Mouse (Mus musculus) liver, embryonic 14.5 days (tissue): ENCODE data around the gene 4921507P07Rik. TPM values are rescaled to one million over a fixed set of nuclear protein-coding genes. Genes with fewer than 3 reads are reported as not detected.

Source experiments
- ATAC-seq: fragments of 200-750 bp; cut with Nextera tagmentation; 2 replicates; pipeline ENCODE4 v1.8.0; 2017; ENCODE audit warnings: moderate number of reproducible peaks, mild to moderate bottlenecking, moderate library complexity; ENCODE audit not compliant: insufficient read depth
- DNase-seq, 3 experiments: peaks; one replicate each; pipeline ENCODE4 v3.0.0-alpha.2; 2012 to 2013; ENCODE audit warnings: low read depth in 3 of 3, low spot score in 3 of 3
- H3K27ac ChIP-seq: fragments of 300-500 bp; sonication (generic); 2 replicates; pipeline ENCODE4 v1.5.1; 2014; ENCODE audit warnings: moderate library complexity, mild to moderate bottlenecking, control low read depth, inconsistent platforms
- H3K27me3 ChIP-seq: fragments of 300-500 bp; sonication (generic); 2 replicates; pipeline ENCODE4 v1.6.1; 2014; ENCODE audit warnings: mild to moderate bottlenecking, low read length, moderate library complexity; ENCODE audit not compliant: control insufficient read depth, insufficient read depth
- H3K36me3 ChIP-seq: fragments of 300-500 bp; sonication (generic); replicated peaks from 2 replicates; pipeline ENCODE4 v1.6.1; 2014; ENCODE audit warnings: low read depth; ENCODE audit not compliant: control insufficient read depth, insufficient read depth
- H3K4me1 ChIP-seq, 2 experiments: fragments of 200-500 bp in 1 of 2; fragments of 300-500 bp in 1 of 2; sonication (generic) in 1 of 2; replicated peaks; 2 replicates each; pipeline ENCODE4 v1.6.1; 2012 to 2014; ENCODE audit warnings: antibody characterized with exemption in 1 of 2, inconsistent platforms in 1 of 2, low read length in 1 of 2; ENCODE audit not compliant: control insufficient read depth in 2 of 2, insufficient read depth in 2 of 2
- H3K4me2 ChIP-seq: fragments of 300-500 bp; sonication (generic); 2 replicates; pipeline ENCODE4 v1.6.1; 2014; ENCODE audit warnings: low read depth, mild to moderate bottlenecking, control low read depth, moderate library complexity
- H3K4me3 ChIP-seq, 2 experiments: fragments of 200-500 bp in 1 of 2; fragments of 300-500 bp in 1 of 2; sonication (generic) in 1 of 2; 2 replicates each; pipeline ENCODE4 v1.5.1; 2012 to 2014; ENCODE audit warnings: low read depth in 2 of 2, low read length in 2 of 2, mild to moderate bottlenecking in 2 of 2, control low read depth in 1 of 2, inconsistent platforms in 1 of 2, moderate library complexity in 1 of 2; ENCODE audit not compliant: insufficient read depth in 1 of 2
- H3K9ac ChIP-seq: fragments of 300-500 bp; sonication (generic); replicated peaks from 2 replicates; pipeline ENCODE4 v1.6.1; 2014; ENCODE audit warnings: mild to moderate bottlenecking, control low read depth, moderate library complexity
- H3K9me3 ChIP-seq: fragments of 300-500 bp; sonication (generic); 2 replicates; pipeline ENCODE4 v1.6.1; 2016; ENCODE audit warnings: low read length, mixed read lengths; ENCODE audit not compliant: control insufficient read depth
- CTCF ChIP-seq: IDR thresholded peaks from 2 replicates; pipeline ENCODE4 v1.5.1; 2016; ENCODE audit warnings: antibody characterized with exemption, low read depth, control low read depth
- EP300 ChIP-seq: IDR thresholded peaks from 2 replicates; pipeline ENCODE4 v1.6.1; 2016; ENCODE audit warnings: antibody characterized with exemption, low read depth
- WGBS: fragments of 180-500 bp; shearing (Covaris S2); extraction: QIAGEN DNeasy Blood & Tissue Kit; methylation state at CpG from one replicate; pipeline ENCODE4 v1.1.7; 2014; ENCODE audit not compliant: insufficient replicate concordance; 5-methylcytosine and 5-hydroxymethylcytosine counted together
- polyA plus RNA-seq, 2 experiments: library from polyadenylated mRNA; depleted of rRNA in 1 of 2; stranded (reverse) in 1 of 2; unstranded in 1 of 2; fragments of >200 nt; fragmentation: Nextera tagmentation in 1 of 2; extraction: Ambion mirVana in 1 of 2; gene quantifications; 2 replicates each; pipeline versions ENCODE4 v1.2.1 to v1.2.3; 2012 to 2014

Gene 4921507P07Rik
- polyA plus RNA-seq, 2 experiments: 0.31 to 0.39 TPM

- Histone ChIP-seq H3K36me3 (no peaks in the 10 kb centered on the region), H3K9me3 (no peaks in the 10 kb centered on the region), H3K27me3 (no peaks in the 10 kb centered on the region), H3K27ac (no peak overlapping the region), H3K4me2 (no peak overlapping the region), H3K9ac (no peak overlapping the region), H3K4me3 (no peak overlapping the region), H3K4me1 (peaks cover 5 to 6% of the 10 kb centered on the region in 2 experiments; a peak in 3 of 4 replicates)
- no peak for ATAC-seq
- 70% methylated on average over 1 of the region's 1 CpGs for WGBS
- no peak for TF ChIP-seq EP300
- no peak for DNase-seq
Measured at GRCm38 (mm10) chr6:50571661-50572060, 24.8 kb downstream of the 4921507P07Rik start.

GRCm38 (mm10) chr6:50566997-50567255 lies 29.5 kb downstream of the 4921507P07Rik start:
- peaks cover 5 to 6% of the 10 kb centered on the region in 2 experiments; a peak in 3 of 4 replicates for H3K4me1 ChIP-seq
- peak overlapping the region; percentile 33 for H3K27ac ChIP-seq
- DNase-seq (no peak), ATAC-seq (no peak)
- H3K27me3 ChIP-seq: no peaks in the 10 kb centered on the region
- no peak for TF ChIP-seq CTCF
- TF ChIP-seq EP300: no peak
- 13% methylated on average over 6 of the region's 6 CpGs for WGBS
- peak overlapping the region; percentile 64 to 94 for H3K4me3 ChIP-seq
- H3K36me3 ChIP-seq: peaks cover 7% of the 10 kb centered on the region
- H3K4me2 ChIP-seq: peak overlapping the region; percentile 97
- peak overlapping the region; percentile 81 for H3K9ac ChIP-seq
- H3K9me3 ChIP-seq: no peaks in the 10 kb centered on the region

- under 1% methylated on average over 78 of the region's 78 CpGs for WGBS
Measured at GRCm38 (mm10) chr6:50566141-50566996, 30.1 kb downstream of the 4921507P07Rik start, which contains the start of gene Cycs. TSS of gene Cycs (minus strand) at chr6:50566538.

GRCm38 (mm10) chr6:50563651-50564050 lies 32.8 kb downstream of the 4921507P07Rik start:
- Histone ChIP-seq H3K9me3 (no peaks in the 10 kb centered on the region), H3K4me3 (no peak overlapping the region), H3K27ac (no peak overlapping the region), H3K4me2 (no peak overlapping the region), H3K9ac (no peak overlapping the region), H3K4me1 (peaks cover 6 to 8% of the 10 kb centered on the region in 2 experiments), H3K36me3 (peaks cover 7% of the 10 kb centered on the region), H3K27me3 (no peaks in the 10 kb centered on the region)
- ATAC-seq (no peak), DNase-seq (no peak)
- 86% methylated on average over 3 of the region's 3 CpGs for WGBS
- TF ChIP-seq CTCF (no peak), EP300 (no peak)

More at GRCm38 (mm10) chr6:50566141-50566996, 30.1 kb downstream of the 4921507P07Rik start, which contains the start of gene Cycs:
- Histone ChIP-seq H3K9ac (peak within 1 kb of the TSS; percentile 81), H3K4me1 (peaks cover 5 to 6% of the 10 kb centered on the region in 2 experiments; a peak in 3 of 4 replicates), H3K36me3 (peaks cover 7% of the 10 kb centered on the region), H3K9me3 (no peaks in the 10 kb centered on the region), H3K4me2 (peak within 1 kb of the TSS; percentile 97), H3K4me3 (peak within 1 kb of the TSS; percentile 94), H3K27ac (peak within 1 kb of the TSS; percentile 64), H3K27me3 (no peaks in the 10 kb centered on the region)
- peak; percentile 97 for ATAC-seq
- peak; percentile 98 to 99 (median 99) for DNase-seq
- TF ChIP-seq EP300: no peak
- TF ChIP-seq CTCF: peak; percentile 74

GRCm38 (mm10) chr6:50562421-50562820 lies 34.0 kb downstream of the 4921507P07Rik start:
- 67% methylated on average over 4 of the region's 4 CpGs for WGBS
- ATAC-seq: no peak
- H3K9me3 ChIP-seq: no peaks in the 10 kb centered on the region
- H3K36me3 ChIP-seq: peaks cover 7% of the 10 kb centered on the region
- H3K4me1 ChIP-seq: peaks cover 6 to 8% of the 10 kb centered on the region in 2 experiments
- no peak overlapping the region for H3K4me3 ChIP-seq
- H3K9ac ChIP-seq: no peak overlapping the region
- no peak for DNase-seq
- H3K27ac ChIP-seq: no peak overlapping the region
- no peak overlapping the region for H3K4me2 ChIP-seq
- no peak for TF ChIP-seq CTCF
- no peak for TF ChIP-seq EP300
- no peaks in the 10 kb centered on the region for H3K27me3 ChIP-seq
